Mouse (Mus musculus): ENCODE measurements around the gene Spock1. TPM values are rescaled to one million over a fixed set of nuclear protein-coding genes. Genes with fewer than 3 reads are reported as not detected.
A peak's percentile ranks its signal among the peaks of the same experiment; 100 is the strongest.
"Not testable (repeated sequence)": the region's sequence is repeated elsewhere in the genome, so short reads cannot be mapped to it uniquely, and the experiment has no call there.

Gene Spock1
- polyA plus RNA-seq, 1 experiment from 2014 or later = 17.2 TPM

GRCm38 (mm10) chr13:57501552-57501951, 406.6 kb downstream of the Spock1 start:
- Histone ChIP-seq H3K27ac (ENCODE audit: low read depth, low read length) (no peak overlapping the region), H3K36me3 (ENCODE audit: control insufficient read depth, insufficient read depth, low read length) (no peaks in the 10 kb centered on the region), H3K9me3 (ENCODE audit: control insufficient read depth, low read length) (no peaks in the 10 kb centered on the region), H3K27me3 (ENCODE audit: control insufficient read depth, insufficient read depth, low read length) (no peaks in the 10 kb centered on the region), H3K9ac (ENCODE audit: low read length) (no peak overlapping the region), H3K4me3 (ENCODE audit: low read depth, low read length) (no peak overlapping the region), H3K4me1 (ENCODE audit: control insufficient read depth, insufficient read depth, low read length) (no peaks in the 10 kb centered on the region), H3K4me2 (no peak overlapping the region)
- WGBS = 88% methylated on average over 7 of the region's 7 CpGs
- DNase-seq (ENCODE audit: low spot score, missing footprints) (no peak), ATAC-seq (ENCODE audit: low FRiP score) (no peak)

- DNase-seq (ENCODE audit: low spot score, missing footprints) = no peak
- 80% methylated on average over 7 of the region's 7 CpGs for WGBS
- no peak for ATAC-seq (ENCODE audit: low FRiP score)
- H3K9ac ChIP-seq (ENCODE audit: low read length) = no peak overlapping the region
- no peak overlapping the region for H3K4me2 ChIP-seq
- no peaks in the 10 kb centered on the region for H3K9me3 ChIP-seq (ENCODE audit: control insufficient read depth, low read length)
- no peak overlapping the region for H3K27ac ChIP-seq (ENCODE audit: low read depth, low read length)
- H3K4me3 ChIP-seq (ENCODE audit: low read depth, low read length) = no peak overlapping the region
- H3K27me3 ChIP-seq (ENCODE audit: control insufficient read depth, insufficient read depth, low read length) = no peaks in the 10 kb centered on the region
- no peaks in the 10 kb centered on the region for H3K4me1 ChIP-seq (ENCODE audit: control insufficient read depth, insufficient read depth, low read length)
- H3K36me3 ChIP-seq (ENCODE audit: control insufficient read depth, insufficient read depth, low read length) = no peaks in the 10 kb centered on the region
Measured at GRCm38 (mm10) chr13:57496778-57497177, 411.4 kb downstream of the Spock1 start.

- WGBS = 30% methylated on average over 1 of the region's 1 CpGs
- H3K4me1 ChIP-seq (ENCODE audit: control insufficient read depth, insufficient read depth, low read length) = no peaks in the 10 kb centered on the region
- no peak for ATAC-seq (ENCODE audit: low FRiP score)
- H3K9me3 ChIP-seq (ENCODE audit: control insufficient read depth, low read length) = no peaks in the 10 kb centered on the region
- no peaks in the 10 kb centered on the region for H3K27me3 ChIP-seq (ENCODE audit: control insufficient read depth, insufficient read depth, low read length)
- no peak overlapping the region for H3K9ac ChIP-seq (ENCODE audit: low read length)
- no peak overlapping the region for H3K4me2 ChIP-seq
- no peak overlapping the region for H3K27ac ChIP-seq (ENCODE audit: low read depth, low read length)
- H3K4me3 ChIP-seq (ENCODE audit: low read depth, low read length) = no peak overlapping the region
- DNase-seq (ENCODE audit: low spot score, missing footprints) = no peak
- H3K36me3 ChIP-seq (ENCODE audit: control insufficient read depth, insufficient read depth, low read length) = no peaks in the 10 kb centered on the region
Measured at GRCm38 (mm10) chr13:57494838-57495237, 413.3 kb downstream of the Spock1 start.

GRCm38 (mm10) chr13:57488926-57489325, 419.2 kb downstream of the Spock1 start:
- WGBS = 89% methylated on average over 8 of the region's 8 CpGs
- H3K27me3 ChIP-seq (ENCODE audit: control insufficient read depth, insufficient read depth, low read length) = no peaks in the 10 kb centered on the region
- no peak overlapping the region for H3K27ac ChIP-seq (ENCODE audit: low read depth, low read length)
- no peak for ATAC-seq (ENCODE audit: low FRiP score)
- DNase-seq (ENCODE audit: low spot score, missing footprints) = no peak
- H3K4me2 ChIP-seq = no peak overlapping the region
- no peak overlapping the region for H3K4me3 ChIP-seq (ENCODE audit: low read depth, low read length)
- no peaks in the 10 kb centered on the region for H3K4me1 ChIP-seq (ENCODE audit: control insufficient read depth, insufficient read depth, low read length)
- no peak overlapping the region for H3K9ac ChIP-seq (ENCODE audit: low read length)
- no peaks in the 10 kb centered on the region for H3K36me3 ChIP-seq (ENCODE audit: control insufficient read depth, insufficient read depth, low read length)
- no peaks in the 10 kb centered on the region for H3K9me3 ChIP-seq (ENCODE audit: control insufficient read depth, low read length)

DNA sequence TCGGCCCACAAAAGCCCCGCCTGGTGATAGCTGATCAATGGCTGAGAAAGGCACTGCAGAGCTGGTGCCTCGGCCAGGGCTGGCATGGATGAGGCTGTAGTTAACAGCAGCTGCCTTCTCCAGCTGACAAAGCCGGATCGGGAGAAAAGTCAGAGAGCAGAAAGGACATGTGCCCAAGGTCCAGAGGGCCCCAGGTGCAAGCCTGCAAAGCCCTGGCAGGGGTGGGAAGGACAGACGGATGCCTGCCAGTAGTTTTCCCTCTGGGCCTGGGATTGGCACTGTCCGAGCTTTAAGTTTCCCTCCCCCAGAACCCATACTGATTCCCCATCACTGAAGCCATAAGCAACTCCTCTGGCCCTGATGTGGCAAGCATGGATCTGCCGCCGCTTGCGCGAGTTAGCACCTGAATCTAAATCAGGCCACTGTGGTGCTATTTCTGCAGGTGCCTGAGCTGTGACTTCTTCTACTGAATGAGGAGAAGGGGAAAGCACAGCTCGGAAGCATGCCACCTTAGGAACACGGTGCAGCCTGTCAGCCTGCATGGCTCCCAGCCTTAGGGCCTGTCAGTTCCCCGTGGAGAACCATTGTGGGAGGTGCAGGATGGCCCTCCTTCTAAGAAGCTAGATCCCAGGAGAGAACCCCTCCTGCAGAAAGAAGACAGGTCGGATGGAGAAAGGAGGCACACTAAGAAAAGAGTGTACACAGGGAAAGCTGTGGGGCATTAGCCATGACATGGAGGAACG, 423.5 kb downstream of the Spock1 start:
- Histone ChIP-seq H3K9me3 (ENCODE audit: control insufficient read depth, low read length) (no peaks in the 10 kb centered on the region), H3K4me2 (no peak overlapping the region), H3K27ac (ENCODE audit: low read depth, low read length) (no peak overlapping the region), H3K9ac (ENCODE audit: low read length) (no peak overlapping the region), H3K36me3 (ENCODE audit: control insufficient read depth, insufficient read depth, low read length) (no peaks in the 10 kb centered on the region), H3K4me3 (ENCODE audit: low read depth, low read length) (no peak overlapping the region), H3K4me1 (ENCODE audit: control insufficient read depth, insufficient read depth, low read length) (no peaks in the 10 kb centered on the region), H3K27me3 (ENCODE audit: control insufficient read depth, insufficient read depth, low read length) (no peaks in the 10 kb centered on the region)
- 86% methylated on average over 16 of the region's 16 CpGs for WGBS
- ATAC-seq (ENCODE audit: low FRiP score) = no peak
- DNase-seq (ENCODE audit: low spot score, missing footprints) = no peak

DNA sequence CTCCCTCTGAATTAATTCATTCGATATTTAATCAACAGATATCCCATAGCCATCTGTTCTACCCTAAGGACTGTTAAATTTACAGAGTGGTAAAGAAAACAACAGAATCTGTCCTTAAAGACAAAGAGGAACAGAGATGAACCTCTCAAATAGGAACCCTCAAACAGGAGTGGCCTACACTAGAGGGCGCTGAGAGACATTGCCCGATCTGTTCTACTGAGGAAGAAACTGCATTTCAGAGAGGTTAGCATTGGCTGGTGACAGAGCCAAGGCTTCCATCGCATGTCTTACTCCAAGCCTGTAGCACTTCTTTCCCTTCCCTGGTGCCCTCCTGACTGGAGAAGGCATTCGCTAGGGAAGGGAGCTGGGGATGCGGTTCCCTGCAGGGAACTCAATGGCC, 431.4 kb downstream of the Spock1 start:
- no peaks in the 10 kb centered on the region for H3K36me3 ChIP-seq (ENCODE audit: control insufficient read depth, insufficient read depth, low read length)
- 30% methylated on average over 6 of the region's 6 CpGs for WGBS
- H3K27me3 ChIP-seq (ENCODE audit: control insufficient read depth, insufficient read depth, low read length) = no peaks in the 10 kb centered on the region
- H3K27ac ChIP-seq (ENCODE audit: low read depth, low read length) = no peak overlapping the region
- ATAC-seq (ENCODE audit: low FRiP score) (no peak), DNase-seq (ENCODE audit: low spot score, missing footprints) (no peak)
- no peak overlapping the region for H3K9ac ChIP-seq (ENCODE audit: low read length)
- H3K4me2 ChIP-seq = no peak overlapping the region
- H3K9me3 ChIP-seq (ENCODE audit: control insufficient read depth, low read length) = no peaks in the 10 kb centered on the region
- no peaks in the 10 kb centered on the region for H3K4me1 ChIP-seq (ENCODE audit: control insufficient read depth, insufficient read depth, low read length)
- no peak overlapping the region for H3K4me3 ChIP-seq (ENCODE audit: low read depth, low read length)

GRCm38 (mm10) chr13:57474068-57474467, 434.1 kb downstream of the Spock1 start:
- H3K27ac ChIP-seq (ENCODE audit: low read depth, low read length) = no peak overlapping the region
- 67% methylated on average over 2 of the region's 2 CpGs for WGBS

GRCm38 (mm10) chr13:57470922-57471321, 437.2 kb downstream of the Spock1 start:
- H3K4me2 ChIP-seq; H3K36me3 ChIP-seq (ENCODE audit: control insufficient read depth, insufficient read depth, low read length); H3K27me3 ChIP-seq (ENCODE audit: control insufficient read depth, insufficient read depth, low read length); H3K9me3 ChIP-seq (ENCODE audit: control insufficient read depth, low read length); H3K4me3 ChIP-seq (ENCODE audit: low read depth, low read length); DNase-seq (ENCODE audit: low spot score, missing footprints); H3K4me1 ChIP-seq (ENCODE audit: control insufficient read depth, insufficient read depth, low read length); H3K27ac ChIP-seq (ENCODE audit: low read depth, low read length); ATAC-seq (ENCODE audit: low FRiP score); H3K9ac ChIP-seq (ENCODE audit: low read length): not testable (repeated sequence)
- WGBS = 61% methylated on average over 3 of the region's 4 CpGs

More at GRCm38 (mm10) chr13:57474068-57474467, 434.1 kb downstream of the Spock1 start:
- no peak overlapping the region for H3K4me3 ChIP-seq (ENCODE audit: low read depth, low read length)
- H3K9me3 ChIP-seq (ENCODE audit: control insufficient read depth, low read length) = no peaks in the 10 kb centered on the region
- H3K9ac ChIP-seq (ENCODE audit: low read length) = no peak overlapping the region
- H3K4me2 ChIP-seq = no peak overlapping the region
- ATAC-seq (ENCODE audit: low FRiP score) (peak; percentile 33; the same call in 1 of the 2 replicates), DNase-seq (ENCODE audit: low spot score, missing footprints) (no peak)
- H3K4me1 ChIP-seq (ENCODE audit: control insufficient read depth, insufficient read depth, low read length) = peaks cover 6% of the 10 kb centered on the region; the same call in 1 of the 2 replicates
- no peaks in the 10 kb centered on the region for H3K27me3 ChIP-seq (ENCODE audit: control insufficient read depth, insufficient read depth, low read length)
- H3K36me3 ChIP-seq (ENCODE audit: control insufficient read depth, insufficient read depth, low read length) = no peaks in the 10 kb centered on the region

DNA sequence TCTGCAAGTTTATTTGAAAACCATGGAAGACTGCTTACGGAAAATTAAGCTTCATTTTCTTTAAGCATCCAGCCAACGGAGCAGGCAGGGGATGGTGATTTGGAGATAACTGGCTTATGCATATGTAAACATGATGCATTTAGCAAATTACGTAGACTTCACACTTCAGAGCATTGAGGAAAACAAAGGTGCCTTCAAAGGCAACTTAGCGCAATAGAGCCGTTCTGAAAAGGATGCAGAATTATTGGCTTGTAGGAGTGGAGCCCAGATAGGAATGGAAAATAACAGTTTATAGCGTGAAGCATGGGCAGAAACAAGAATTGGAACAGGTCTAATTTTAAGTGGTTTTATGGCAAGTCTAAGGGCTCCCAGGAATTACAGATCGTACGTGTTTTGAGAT, 448.2 kb downstream of the Spock1 start:
- Histone ChIP-seq H3K4me2 (no peak overlapping the region), H3K27me3 (ENCODE audit: control insufficient read depth, insufficient read depth, low read length) (no peaks in the 10 kb centered on the region), H3K9ac (ENCODE audit: low read length) (no peak overlapping the region), H3K4me1 (ENCODE audit: control insufficient read depth, insufficient read depth, low read length) (no peaks in the 10 kb centered on the region), H3K36me3 (ENCODE audit: control insufficient read depth, insufficient read depth, low read length) (no peaks in the 10 kb centered on the region), H3K9me3 (ENCODE audit: control insufficient read depth, low read length) (no peaks in the 10 kb centered on the region), H3K4me3 (ENCODE audit: low read depth, low read length) (no peak overlapping the region), H3K27ac (ENCODE audit: low read depth, low read length) (no peak overlapping the region)
- DNase-seq (ENCODE audit: low spot score, missing footprints) (no peak), ATAC-seq (ENCODE audit: low FRiP score) (no peak)
- WGBS = 86% methylated on average over 8 of the region's 8 CpGs
